Mouse (Mus musculus) kidney, postnatal 14 days (tissue): Measurements from ENCODE around the gene Rftn1.

Source experiments
- DNase-seq: peaks from one replicate; pipeline ENCODE4 v3.0.0; 2022; ENCODE audit warnings: mixed read lengths

The Rftn1 gene

GRCm38 (mm10) chr17:50062649-50063048 lies 127.8 kb downstream of the Rftn1 start:
- no peak for DNase-seq

GRCm38 (mm10) chr17:50061446-50061845 lies 129.0 kb downstream of the Rftn1 start:
- DNase-seq: no peak

GRCm38 (mm10) chr17:50060220-50060619 lies 130.3 kb downstream of the Rftn1 start:
- DNase-seq: no peak

GRCm38 (mm10) chr17:50059417-50059816 lies 131.1 kb downstream of the Rftn1 start:
- DNase-seq: no peak

GRCm38 (mm10) chr17:50055154-50055756 lies 135.2 kb downstream of the Rftn1 start:
- no peak for DNase-seq

- no peak for DNase-seq
These were observed 135.9 kb downstream of the Rftn1 start for GRCm38 (mm10) chr17:50054586-50054985.

GRCm38 (mm10) chr17:50053961-50054360 lies 136.5 kb downstream of the Rftn1 start:
- DNase-seq: no peak

GRCm38 (mm10) chr17:50052741-50053468 lies 137.6 kb downstream of the Rftn1 start:
- no peak for DNase-seq

- DNase-seq: no peak
These were observed 140.0 kb downstream of the Rftn1 start for GRCm38 (mm10) chr17:50050456-50050855.

- DNase-seq: no peak
These were observed 142.3 kb downstream of the Rftn1 start for GRCm38 (mm10) chr17:50048209-50048608.

- DNase-seq: no peak
These were observed 143.3 kb downstream of the Rftn1 start for GRCm38 (mm10) chr17:50047182-50047581.

- no peak for DNase-seq
These were observed 149.6 kb downstream of the Rftn1 start for GRCm38 (mm10) chr17:50040727-50041410.

GRCm38 (mm10) chr17:50037882-50038665 lies 152.4 kb downstream of the Rftn1 start:
- DNase-seq: no peak

- DNase-seq: no peak
These were observed 153.1 kb downstream of the Rftn1 start for GRCm38 (mm10) chr17:50037416-50037815.

- DNase-seq: no peak
These were observed 153.6 kb downstream of the Rftn1 start for GRCm38 (mm10) chr17:50036751-50037385.

GRCm38 (mm10) chr17:50033698-50034097 lies 156.8 kb downstream of the Rftn1 start:
- peak; percentile 16 for DNase-seq

- no peak for DNase-seq
These were observed 158.7 kb downstream of the Rftn1 start for GRCm38 (mm10) chr17:50031548-50032491.

GRCm38 (mm10) chr17:50025651-50026050 lies 164.8 kb downstream of the Rftn1 start:
- no peak for DNase-seq

GRCm38 (mm10) chr17:50025173-50025626 lies 165.3 kb downstream of the Rftn1 start:
- peak; percentile 4 for DNase-seq

GRCm38 (mm10) chr17:50021400-50021799 lies 169.1 kb downstream of the Rftn1 start:
- no peak for DNase-seq
